Mouse (Mus musculus) Patski (cell line): ENCODE data around the gene Cd2bp2. TPM values are rescaled to one million over a fixed set of nuclear protein-coding genes. Genes with fewer than 3 reads are reported as not detected.

Experiments
- ATAC-seq: fragments of 100-300 bp; one replicate; pipeline ENCODE4 v1.8.0; 2021
- CTCF ChIA-PET: fragments of 350-600 bp; sonication (Branson Sonifier 250); formaldehyde crosslinking; loops from one replicate; lab custom pipeline; 2022; ENCODE audit warnings: inconsistent platforms; lab: Charles Lee
- POLR2A ChIA-PET: fragments of 350-600 bp; sonication (Branson Sonifier 250); formaldehyde crosslinking; loops from one replicate; lab custom pipeline; 2022; ENCODE audit warnings: antibody characterized with exemption, inconsistent platforms; lab: Charles Lee
- DNase-seq: peaks from one replicate; pipeline ENCODE4 v3.0.0-alpha.2; 2011; ENCODE audit warnings: low read depth, low spot score
- H3K27me3 ChIP-seq: fragments of 371-371 bp; one replicate; pipeline ENCODE4 v1.5.1; 2021
- CTCF ChIP-seq: fragments of 100-300 bp; IDR thresholded peaks from one replicate; pipeline ENCODE4 v1.5.1; 2021
- in situ Hi-C: fragments of 300-500 bp; cut with MboI; formaldehyde crosslinking; loops from 3 replicates; pipeline ENCODE4 v1.11.1; 2018; ENCODE audit warnings: low pct_unique_long_range_greater_than_20kb, mixed read lengths
- polyA plus RNA-seq: library from polyadenylated mRNA; unstranded; gene quantifications from one replicate; pipeline ENCODE4 v1.2.3, GENCODE M21; 2021

Cd2bp2 gene
- polyA plus RNA-seq, 1 experiment from 2014 or later = 66.6 TPM

DNA sequence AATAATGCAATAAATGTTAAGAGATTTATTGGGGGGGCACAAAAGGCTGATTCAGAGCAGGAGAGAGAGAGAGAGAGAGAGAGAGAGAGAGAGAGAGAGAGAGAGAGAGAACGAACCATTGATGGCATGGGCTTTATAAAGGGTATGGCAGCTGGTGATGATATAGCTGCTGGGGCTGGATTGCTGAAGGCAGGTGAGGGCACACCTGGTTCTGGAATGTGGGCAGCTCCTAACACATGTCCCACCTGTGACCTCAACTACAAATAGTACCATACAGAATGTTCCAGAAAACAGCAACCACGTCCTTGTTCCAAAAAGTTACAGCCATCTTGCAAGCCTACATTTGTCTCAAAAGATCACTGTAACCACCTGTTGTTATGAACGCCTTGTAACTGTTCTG is 35.5 kb upstream of the Cd2bp2 start:
- in situ Hi-C loops = no loop called here
- ChIA-PET POLR2A (interaction anchor here (0.5 to 1.6 kb wide), 4 partner anchors 9 to 1012 kb away, joined by 3 read pairs; no protein-coding TSS in a partner anchor), CTCF (interaction anchor here (5.0 kb wide), 1 partner anchor 17 kb away, joined by 27 read pairs; no protein-coding TSS in a partner anchor)
- no peaks in the 10 kb centered on the region for H3K27me3 ChIP-seq
- DNase-seq (no peak), ATAC-seq (no peak)
- no peak for TF ChIP-seq CTCF

DNA sequence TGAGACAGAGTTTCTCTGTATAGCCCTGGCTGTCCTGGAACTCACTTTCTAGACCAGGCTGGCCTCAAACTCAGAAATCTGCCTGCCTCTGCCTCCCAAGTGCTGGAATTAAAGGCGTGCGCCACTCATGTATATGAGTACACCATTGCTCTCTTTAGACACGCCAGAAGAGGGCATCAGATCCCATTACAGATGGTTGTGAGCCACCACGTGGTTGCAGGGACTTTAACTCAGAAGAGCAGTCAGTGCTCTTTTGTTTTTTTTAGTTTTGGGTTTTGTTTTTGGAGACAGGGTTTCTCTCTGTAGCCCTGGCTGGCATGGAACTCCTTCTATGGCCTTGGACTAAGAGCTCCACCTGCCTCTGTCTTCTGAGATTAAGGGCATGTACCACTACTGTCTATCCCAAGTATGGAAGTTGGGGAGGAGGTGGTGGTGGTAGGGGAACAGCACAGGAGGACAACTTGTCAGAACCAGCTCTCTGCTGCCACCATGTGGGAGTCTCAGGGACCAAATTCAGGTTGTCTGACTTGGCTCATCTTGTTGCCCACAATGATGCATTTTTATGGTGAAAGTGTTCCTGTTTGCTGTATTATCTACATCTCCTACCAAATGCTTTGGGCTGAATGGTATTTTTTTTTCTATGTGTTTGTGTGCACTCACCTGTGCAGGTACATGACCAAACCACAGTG is 32.9 kb upstream of the Cd2bp2 start:
- ChIA-PET POLR2A (interaction anchor here (0.7 kb wide), 1 partner anchor 18 kb away, joined by 3 read pairs; no protein-coding TSS in a partner anchor), CTCF (interaction anchor here (0.6 to 5.0 kb wide), 4 partner anchors 9 to 18 kb away, joined by 3 to 27 read pairs (median 13); no protein-coding TSS in a partner anchor)
- peak; percentile 33 for ATAC-seq
- no peaks in the 10 kb centered on the region for H3K27me3 ChIP-seq
- in situ Hi-C loops = no loop called here
- peak; percentile 87 for TF ChIP-seq CTCF
- no peak for DNase-seq

DNA sequence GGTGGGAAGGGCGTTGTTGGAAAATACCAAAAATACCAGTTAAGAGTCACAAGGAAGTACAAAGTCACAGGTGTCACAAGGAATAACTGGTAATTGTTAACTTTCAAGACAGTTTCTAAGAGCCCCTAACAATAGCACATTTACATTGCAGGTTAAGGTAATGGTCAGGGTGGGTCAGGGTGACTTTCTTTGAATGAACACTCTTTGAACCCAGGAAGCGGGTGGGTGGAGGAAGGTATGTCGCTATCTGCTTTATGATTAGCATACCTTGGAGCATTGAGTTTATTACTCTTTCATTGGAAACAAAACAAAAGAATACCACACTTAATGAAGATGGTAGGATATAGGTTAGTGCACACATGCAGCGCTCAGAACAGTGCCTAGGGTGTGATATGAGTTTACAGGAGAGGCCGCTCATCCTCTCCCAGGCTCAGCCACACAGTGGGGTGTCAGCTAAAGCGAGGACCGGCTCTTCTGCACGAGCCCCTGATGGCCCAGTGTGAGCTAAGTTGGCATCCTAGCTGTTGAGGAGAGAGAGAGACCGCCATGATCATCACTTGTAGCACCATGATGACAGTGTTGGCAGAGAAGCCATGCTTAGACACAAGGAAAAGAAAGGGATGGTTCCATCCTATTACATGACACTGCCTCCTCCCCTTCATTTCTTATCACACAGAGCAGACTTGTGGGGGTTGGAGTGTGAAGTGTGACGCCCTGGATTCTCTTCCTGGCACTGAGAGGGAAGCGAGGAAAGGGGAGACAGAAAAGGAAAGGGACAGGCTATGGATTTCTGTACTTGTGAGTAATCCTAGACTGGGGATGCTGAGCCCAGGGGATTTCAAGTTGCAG is 29.5 kb upstream of the Cd2bp2 start:
- ChIA-PET POLR2A (no interaction called here), CTCF (no interaction called here)
- ATAC-seq = no peak
- no peak for DNase-seq
- no peaks in the 10 kb centered on the region for H3K27me3 ChIP-seq
- TF ChIP-seq CTCF = no peak
- in situ Hi-C loops = no loop called here

DNA sequence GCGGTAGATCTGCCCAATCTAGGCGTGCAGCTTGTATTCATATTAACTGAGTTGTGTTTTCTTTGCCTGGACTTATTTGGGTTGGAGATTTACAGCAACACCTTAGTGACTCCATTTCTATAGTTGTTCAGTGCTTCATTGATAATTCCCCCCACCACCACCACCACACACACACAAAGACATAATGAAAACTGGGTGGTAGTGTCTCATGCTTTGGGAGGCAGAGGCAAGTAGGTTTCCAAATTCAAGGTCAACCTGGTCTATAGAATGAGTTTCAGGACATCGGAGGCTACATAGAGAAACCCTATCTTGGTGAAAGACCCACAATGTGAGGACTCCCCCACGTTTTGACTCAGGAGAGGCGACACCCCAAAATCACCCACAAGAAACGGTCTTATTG is 28.8 kb upstream of the Cd2bp2 start:
- ATAC-seq = no peak
- ChIA-PET CTCF (no interaction called here), POLR2A (interaction anchor here (0.7 kb wide), 1 partner anchor 220 kb away, joined by 4 read pairs; no protein-coding TSS in a partner anchor)
- no peak for DNase-seq
- no peaks in the 10 kb centered on the region for H3K27me3 ChIP-seq
- in situ Hi-C loops = no loop called here
- TF ChIP-seq CTCF = no peak

DNA sequence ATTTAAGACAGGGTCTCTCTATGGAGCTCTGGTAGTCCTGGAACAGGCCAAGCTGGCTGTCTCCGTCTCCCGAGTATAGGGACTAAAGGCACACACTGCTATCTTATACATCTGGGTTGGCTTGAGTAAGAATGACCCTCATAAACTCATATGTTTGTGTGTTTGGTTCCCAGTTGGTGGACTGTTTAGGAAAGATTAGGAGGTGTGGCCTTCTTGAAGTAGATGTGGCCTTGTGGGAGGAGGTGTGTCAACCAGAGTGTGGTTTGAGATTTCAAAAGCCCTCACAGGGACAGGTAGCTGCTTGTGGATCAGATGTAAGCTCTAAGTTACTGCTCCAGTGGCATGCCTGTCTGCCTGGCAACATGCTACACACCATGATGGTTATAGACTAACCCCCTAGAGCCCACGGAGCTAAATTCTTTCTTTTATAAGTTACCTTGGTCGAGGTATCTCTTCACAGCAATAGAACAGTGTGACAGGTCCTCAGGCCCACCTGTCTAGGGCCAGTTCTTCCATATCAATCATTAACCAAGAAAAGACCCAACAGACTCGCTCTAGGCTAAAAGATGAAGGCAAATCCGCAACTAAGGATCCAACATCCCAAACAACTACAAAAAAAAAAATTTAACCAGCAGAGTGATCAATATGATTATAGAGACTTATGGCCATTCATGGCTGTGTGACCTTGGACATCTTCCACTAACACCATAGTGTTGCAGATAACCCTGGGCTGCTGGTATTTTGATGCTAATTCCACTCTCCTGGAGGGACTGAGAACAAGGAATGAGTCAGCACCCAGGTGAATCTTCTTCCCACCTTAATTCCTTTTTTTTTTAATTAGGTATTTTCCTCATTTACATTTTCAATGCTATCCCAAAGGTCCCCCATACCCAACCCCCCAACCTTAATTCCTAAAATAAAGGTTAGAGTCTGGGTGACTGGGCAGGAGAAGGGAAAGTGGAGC is 27.9 kb upstream of the Cd2bp2 start:
- DNase-seq (no peak), ATAC-seq (no peak)
- H3K27me3 ChIP-seq = no peaks in the 10 kb centered on the region
- no peak for TF ChIP-seq CTCF
- in situ Hi-C loops = no loop called here
- ChIA-PET CTCF (interaction anchor here (1.3 kb wide), 1 partner anchor 10 kb away, joined by 5 read pairs; no protein-coding TSS in a partner anchor), POLR2A (interaction anchor here (0.7 kb wide), 1 partner anchor 219 kb away, joined by 4 read pairs; no protein-coding TSS in a partner anchor)

DNA sequence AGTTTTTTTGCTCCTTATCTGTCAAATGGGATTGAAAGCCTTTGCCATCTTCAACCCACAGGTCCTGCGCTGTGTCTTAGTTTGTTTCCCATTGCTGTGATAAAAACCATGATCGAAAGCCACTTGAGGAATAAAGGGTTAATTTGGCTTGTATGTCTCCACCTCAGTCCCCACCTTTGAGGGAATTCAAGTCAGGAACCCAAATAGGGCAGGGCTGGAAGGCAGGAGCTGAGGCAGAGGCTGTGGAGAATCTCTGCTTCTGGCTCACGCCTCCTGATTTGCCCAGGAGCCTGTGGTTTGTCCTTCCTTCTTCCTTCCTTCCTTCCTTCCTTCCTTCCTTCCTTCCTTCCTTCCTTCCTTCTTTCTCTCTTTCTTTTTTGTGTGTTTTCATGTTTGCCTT is 27.3 kb upstream of the Cd2bp2 start:
- no peak for TF ChIP-seq CTCF
- in situ Hi-C loops = no loop called here
- ATAC-seq = no peak

DNA sequence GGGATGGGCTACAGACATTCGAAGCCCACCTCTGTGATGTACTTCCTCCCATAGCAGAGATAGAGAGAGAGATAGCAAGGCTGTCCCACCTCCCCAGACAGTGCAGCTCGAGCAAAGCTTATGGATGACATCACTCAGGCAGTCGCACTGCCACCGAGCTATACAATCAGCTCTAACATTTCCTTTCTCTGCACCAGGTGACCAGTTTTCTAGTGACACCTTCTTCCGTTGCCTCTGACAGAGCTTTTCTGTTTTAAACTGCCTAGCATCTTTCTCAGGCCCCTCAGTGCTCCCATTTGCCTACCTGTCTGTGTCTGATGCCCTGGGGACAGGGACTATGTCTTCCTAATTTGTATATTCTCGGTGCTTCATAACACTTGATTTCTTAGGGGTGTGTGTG is 24.6 kb upstream of the Cd2bp2 start:
- in situ Hi-C loops = no loop called here
- DNase-seq = no peak
- no peak for TF ChIP-seq CTCF
- no peaks in the 10 kb centered on the region for H3K27me3 ChIP-seq
- ChIA-PET POLR2A (interaction anchor here (0.9 kb wide), 1 partner anchor 336 kb away, joined by 4 read pairs; the partner anchor contains the start of gene Taok2), CTCF (interaction anchor here (0.8 kb wide), 1 partner anchor 8 kb away, joined by 3 read pairs; no protein-coding TSS in a partner anchor)
- no peak for ATAC-seq

More for the DNA sequence above, 27.3 kb upstream of the Cd2bp2 start:
- no peaks in the 10 kb centered on the region for H3K27me3 ChIP-seq
- ChIA-PET CTCF (interaction anchor here (1.3 kb wide), 1 partner anchor 10 kb away, joined by 5 read pairs; no protein-coding TSS in a partner anchor), POLR2A (no interaction called here)
- DNase-seq = no peak

DNA sequence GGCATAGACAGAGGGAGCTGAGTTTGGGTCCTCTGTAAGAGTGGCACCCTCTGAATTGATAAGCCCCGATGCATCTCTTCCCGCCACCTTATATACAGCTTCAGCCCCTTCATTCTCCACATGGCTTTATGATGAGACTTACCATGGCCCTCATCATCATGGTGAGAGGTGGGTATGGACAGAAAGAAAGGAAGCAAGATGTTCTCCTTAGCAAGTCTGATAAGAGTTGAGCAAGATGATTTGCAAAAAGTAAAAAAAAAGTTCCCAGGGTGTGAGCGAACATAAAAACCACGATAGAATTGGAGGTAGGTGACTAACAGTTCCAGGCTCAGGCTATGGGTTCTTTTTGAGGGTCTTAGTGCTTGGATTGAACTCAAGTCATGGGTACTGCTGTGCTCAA is 22.8 kb upstream of the Cd2bp2 start:
- H3K27me3 ChIP-seq = no peaks in the 10 kb centered on the region
- ChIA-PET CTCF (interaction anchor here (1.0 to 3.1 kb wide), 2 partner anchors 9 to 10 kb away, joined by 3 to 18 read pairs; no protein-coding TSS in a partner anchor), POLR2A (interaction anchor here (0.8 to 1.1 kb wide), 2 partner anchors 9 to 12 kb away, joined by 3 read pairs; no protein-coding TSS in a partner anchor)
- in situ Hi-C loops = no loop called here
- no peak for DNase-seq
- ATAC-seq = no peak
- TF ChIP-seq CTCF = no peak

DNA sequence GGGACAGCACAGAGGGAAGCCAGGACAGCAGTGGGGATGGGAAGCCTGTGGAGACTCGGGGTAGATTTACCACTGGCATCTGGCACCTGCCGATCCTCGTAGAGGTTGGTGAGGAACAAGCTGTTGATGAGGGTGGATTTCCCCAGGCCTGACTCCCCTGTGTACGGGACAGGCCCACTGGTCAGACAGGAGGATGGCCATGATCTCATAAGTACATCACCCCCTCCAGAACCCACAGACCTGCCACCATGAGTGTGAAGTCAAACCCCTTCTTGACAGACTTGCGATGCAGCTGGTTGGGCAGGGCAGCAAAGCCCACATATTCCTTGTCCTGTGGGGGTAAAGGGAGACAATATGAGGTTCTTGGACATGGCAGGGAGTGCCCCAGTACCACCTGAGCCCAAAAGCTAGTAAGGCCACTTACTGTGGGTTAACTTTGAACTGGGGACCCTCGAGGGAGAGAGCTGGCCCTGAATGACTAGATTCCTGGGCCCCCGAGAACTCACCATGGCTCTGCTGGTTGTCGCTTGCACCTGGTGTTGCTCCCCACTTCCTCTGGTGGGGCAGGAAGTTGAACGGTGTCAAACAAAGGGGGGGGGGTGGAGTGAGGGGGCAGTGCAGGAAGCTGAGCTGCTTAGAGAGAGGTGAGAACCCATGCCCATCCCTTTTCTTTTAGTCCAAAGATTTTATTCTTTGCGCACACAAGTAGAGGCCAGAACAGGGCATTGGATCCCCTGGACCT is 22.2 kb upstream of the Cd2bp2 start:
- no peak for DNase-seq
- CTCF ChIA-PET = interaction anchor here (1.0 to 3.1 kb wide), 2 partner anchors 8 to 11 kb away, joined by 3 to 18 read pairs; no protein-coding TSS in a partner anchor
- POLR2A ChIA-PET = interaction anchor here (0.8 to 1.1 kb wide), 2 partner anchors 9 to 11 kb away, joined by 3 read pairs; no protein-coding TSS in a partner anchor
- in situ Hi-C loops = no loop called here
- ATAC-seq = no peak
- no peaks in the 10 kb centered on the region for H3K27me3 ChIP-seq
- no peak for TF ChIP-seq CTCF
